8 mouse cellular contexts compared by ENCODE assay signal in genomic region chr1:64532589-64533470, GRCm38 (mm10). TPM values are rescaled to one million over a fixed set of nuclear protein-coding genes. Genes with fewer than 3 reads are reported as not detected.
A peak's percentile ranks its signal among the peaks of the same experiment; 100 is the strongest.
DNase-seq lines count a peak whose midpoint lies in the region; ATAC-seq and TF ChIP-seq lines count a peak whose summit lies in the region.

TSS of gene Creb1 (plus strand) at chr1:64532645.

- peak within 1 kb of the TSS; percentile 96 for H3K9ac ChIP-seq in heart, embryonic 12.5 days
- peak within 1 kb of the TSS; percentile 99 for H3K9ac ChIP-seq in kidney, postnatal 0 days (ENCODE audit: low read depth, low read length)
- peak within 1 kb of the TSS; percentile 98 for H3K9ac ChIP-seq in liver, embryonic 11.5 days (ENCODE audit: low read depth, low read length)
- peak within 1 kb of the TSS; percentile 100 for H3K9ac ChIP-seq in stomach, embryonic 14.5 days (replicated peaks; ENCODE audit: low read depth, low read length)

- H3K9me3 ChIP-seq in heart, embryonic 12.5 days (replicated peaks): peaks cover 3% of the 10 kb centered on the region; the same call in 1 of the 2 replicates
- H3K9me3 ChIP-seq in kidney, postnatal 0 days (replicated peaks; ENCODE audit: low read length): no peaks in the 10 kb centered on the region
- H3K9me3 ChIP-seq in liver, embryonic 11.5 days (ENCODE audit: control insufficient read depth, low read length): no peaks in the 10 kb centered on the region
- no peaks in the 10 kb centered on the region for H3K9me3 ChIP-seq in stomach, embryonic 14.5 days (ENCODE audit: control insufficient read depth, low read depth, low read length)

- WGBS in heart, embryonic 12.5 days: 4% methylated on average over 117 of the region's 119 CpGs
- WGBS in kidney, postnatal 0 days: under 1% methylated on average over 102 of the region's 119 CpGs
- under 1% methylated on average over 66 of the region's 119 CpGs for WGBS in liver, embryonic 11.5 days
- WGBS in stomach, embryonic 14.5 days: under 1% methylated on average over 94 of the region's 119 CpGs

- peak; percentile 88 for ATAC-seq in erythroid progenitor cell, adult 5-6 weeks (replicated peaks; ENCODE audit: low FRiP score, poor library complexity, severe bottlenecking)
- ATAC-seq in heart, embryonic 12.5 days (ENCODE audit: insufficient number of reproducible peaks, low FRiP score): peak; percentile 98
- peak; percentile 98 for ATAC-seq in kidney, postnatal 0 days (replicated peaks; ENCODE audit: low FRiP score, low read depth)
- peak; percentile 95 for ATAC-seq in liver, embryonic 11.5 days (replicated peaks; ENCODE audit: low FRiP score)
- ATAC-seq in stomach, embryonic 14.5 days (ENCODE audit: insufficient number of reproducible peaks, insufficient read depth, low FRiP score, low read depth): peak; percentile 98

- H3K27ac ChIP-seq in heart, embryonic 12.5 days (ENCODE audit: poor library complexity, severe bottlenecking): peak within 1 kb of the TSS; percentile 100
- H3K27ac ChIP-seq in kidney, postnatal 0 days: peak within 1 kb of the TSS; percentile 100
- H3K27ac ChIP-seq in liver, embryonic 11.5 days (ENCODE audit: low read depth, low read length): peak within 1 kb of the TSS; percentile 99
- peak within 1 kb of the TSS; percentile 99 for H3K27ac ChIP-seq in stomach, embryonic 14.5 days (ENCODE audit: low read length)

- 0 out of 2 replicates have a peak, but pooled peaks cover 2% of the 10 kb centered on the region for H3K36me3 ChIP-seq in heart, embryonic 12.5 days
- H3K36me3 ChIP-seq in kidney, postnatal 0 days (ENCODE audit: insufficient read depth, low read length): no peaks in the 10 kb centered on the region
- no peaks in the 10 kb centered on the region for H3K36me3 ChIP-seq in liver, embryonic 11.5 days (ENCODE audit: control insufficient read depth, insufficient read depth, low read length)
- H3K36me3 ChIP-seq in stomach, embryonic 14.5 days (ENCODE audit: control insufficient read depth, insufficient read depth, low read length): no peaks in the 10 kb centered on the region

- peaks cover 20% of the 10 kb centered on the region for H3K4me1 ChIP-seq in heart, embryonic 12.5 days (replicated peaks)
- 0 out of 2 replicates have a peak, but pooled peaks cover 12% of the 10 kb centered on the region for H3K4me1 ChIP-seq in kidney, postnatal 0 days (replicated peaks; ENCODE audit: insufficient read depth, low read length)
- H3K4me1 ChIP-seq in liver, embryonic 11.5 days (replicated peaks; ENCODE audit: control insufficient read depth, insufficient read depth, low read length): peaks cover 13% of the 10 kb centered on the region; the same call in 1 of the 2 replicates
- H3K4me1 ChIP-seq in stomach, embryonic 14.5 days (ENCODE audit: control insufficient read depth, insufficient read depth, low read length): peaks cover 3% of the 10 kb centered on the region

- no peaks in the 10 kb centered on the region for H3K27me3 ChIP-seq in heart, embryonic 12.5 days (replicated peaks)
- no peaks in the 10 kb centered on the region for H3K27me3 ChIP-seq in kidney, postnatal 0 days (ENCODE audit: insufficient read depth, low read length)
- no peaks in the 10 kb centered on the region for H3K27me3 ChIP-seq in liver, embryonic 11.5 days (replicated peaks; ENCODE audit: control insufficient read depth, insufficient read depth, low read length)
- no peaks in the 10 kb centered on the region for H3K27me3 ChIP-seq in stomach, embryonic 14.5 days (ENCODE audit: control insufficient read depth, insufficient read depth, low read length)

- peak; percentile 98 for DNase-seq in CD4-positive helper T cell, adult 2 months (ENCODE audit: low read depth, low spot score)
- DNase-seq in brain, embryonic 18.5 days (ENCODE audit: low read depth, low spot score): peak; percentile 96
- DNase-seq in kidney, postnatal 0 days (ENCODE audit: low spot score): peak; percentile 99
- DNase-seq in liver, embryonic 11.5 days (ENCODE audit: low spot score): peak; percentile 99
- DNase-seq in naive thymus-derived CD4-positive, alpha-beta T cell, adult 2 months (ENCODE audit: low read depth): peak; percentile 98

- peak within 1 kb of the TSS; percentile 87 for H3K4me3 ChIP-seq in heart, embryonic 12.5 days
- H3K4me3 ChIP-seq in kidney, postnatal 0 days (replicated peaks; ENCODE audit: low read depth, low read length): peak within 1 kb of the TSS; percentile 89
- H3K4me3 ChIP-seq in liver, embryonic 11.5 days (ENCODE audit: low read depth, low read length): peak within 1 kb of the TSS; percentile 90
- H3K4me3 ChIP-seq in stomach, embryonic 14.5 days (ENCODE audit: low read depth, low read length): peak within 1 kb of the TSS; percentile 88

- peak within 1 kb of the TSS; percentile 92 for H3K4me2 ChIP-seq in heart, embryonic 12.5 days
- peak within 1 kb of the TSS; percentile 76 for H3K4me2 ChIP-seq in kidney, postnatal 0 days (ENCODE audit: low read length)
- H3K4me2 ChIP-seq in liver, embryonic 11.5 days: peak within 1 kb of the TSS; percentile 96
- H3K4me2 ChIP-seq in stomach, embryonic 14.5 days (replicated peaks; ENCODE audit: low read depth, low read length): peak within 1 kb of the TSS; percentile 83

- peak; percentile 36; the same call in 1 of the 2 replicates for TF ChIP-seq CTCF in kidney, postnatal 0 days (IDR thresholded peaks at IDR 0.05; ENCODE audit: low read depth)

RNA-seq across cellular contexts. Expression of gene Creb1, which starts in this region (rescaled TPM):
- total RNA-seq in erythroid progenitor cell, adult 5-6 weeks (2015; ENCODE audit: low replicate concordance): 50.8 and 57.8 TPM in 2 replicates
- total RNA-seq in erythroid progenitor cell, adult 5-6 weeks (2017; ENCODE audit: low replicate concordance): 48.3 and 61.4 TPM in 2 replicates
- polyA plus RNA-seq in heart, embryonic 12.5 days (2016; fragmentation: Nextera tagmentation; extraction: Ambion mirVana): 28.9 and 29.6 TPM in 2 replicates
- polyA plus RNA-seq in kidney, postnatal 0 days (2015; fragmentation: Nextera tagmentation; extraction: Ambion mirVana): 18.1 and 19.9 TPM in 2 replicates
- 31.4 and 32.4 TPM in 2 replicates for polyA plus RNA-seq in liver, embryonic 11.5 days (2014; fragmentation: Nextera tagmentation; extraction: Ambion mirVana)
- 46.1 and 49.2 TPM in 2 replicates for polyA plus RNA-seq in stomach, embryonic 14.5 days (2014; fragmentation: Nextera tagmentation; extraction: Ambion mirVana)

Comparison
In these comparisons a context has a peak if more than half of its experiments do, and no peak if none do; other contexts are left out.
1. Peak in every context shown above with its lines: DNase-seq, ATAC-seq, H3K4me3 ChIP-seq and H3K27ac ChIP-seq.